Comparison of ENCODE assay signal across 8 mouse cellular contexts in the genomic region with DNA sequence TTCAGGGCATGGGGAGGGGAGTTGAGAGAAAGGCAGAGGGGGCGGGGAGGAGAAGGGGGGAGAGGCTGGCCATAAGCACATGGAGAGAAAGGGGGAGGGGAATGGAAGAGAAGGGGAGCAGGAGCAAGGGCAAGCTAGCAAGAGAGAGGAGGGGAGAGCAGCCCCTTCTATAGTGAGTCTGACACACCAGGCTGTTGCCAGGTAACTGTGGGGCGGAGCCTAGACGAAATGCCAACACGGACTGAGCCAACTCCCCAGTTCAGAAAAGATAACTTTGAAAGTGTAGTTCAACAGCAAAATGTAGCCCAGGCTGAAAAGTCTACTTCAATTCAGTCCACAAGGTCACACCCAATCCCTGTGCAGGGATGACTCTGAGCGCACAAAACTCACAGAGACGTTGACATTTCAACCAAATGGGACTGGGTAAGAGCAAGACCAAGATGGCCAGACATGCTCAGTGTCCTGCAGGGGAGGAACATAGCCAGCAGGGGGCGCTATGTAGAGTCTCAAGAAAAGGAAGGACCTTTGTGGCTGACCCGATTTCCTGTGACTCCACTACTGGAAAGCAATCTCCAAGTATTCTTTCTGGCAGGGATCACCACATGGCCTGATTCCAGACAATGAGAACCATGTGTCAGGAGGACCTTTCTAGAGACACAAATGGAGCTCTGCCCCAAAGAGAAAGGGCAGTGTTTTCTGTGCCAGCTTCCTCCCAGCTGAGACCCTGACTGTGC.
A peak's percentile ranks its signal among the peaks of the same experiment; 100 is the strongest.
DNase-seq lines count a peak whose midpoint lies in the region; TF ChIP-seq lines count a peak whose summit lies in the region.

No protein-coding gene starts in this region.

- TF ChIP-seq POLR2A in olfactory bulb, adult 2 months (IDR thresholded peaks at IDR 0.05; ENCODE audit: insufficient read depth, low read depth, low read length): no peak

- peaks cover under 1% of the 10 kb centered on the region; the same call in 1 of the 2 replicates for H3K4me1 ChIP-seq in olfactory bulb, adult 2 months (ENCODE audit: control insufficient read depth, insufficient read depth, low read length)

- WGBS in olfactory bulb, adult 2 months: 69% methylated on average over 8 of the region's 8 CpGs

- no peak overlapping the region for H3K4me3 ChIP-seq in olfactory bulb, adult 2 months (ENCODE audit: insufficient read depth, low read depth, low read length)

- H3K27ac ChIP-seq in olfactory bulb, adult 2 months (ENCODE audit: insufficient read depth, low read depth, low read length): no peak overlapping the region

- DNase-seq in adrenal gland, adult (ENCODE audit: inconsistent age in 2 of 2, low spot score in 1 of 2): peak; percentile 16 to 66
- no peak for DNase-seq in adrenal gland, adult 8-10 months
- peak; percentile 5 for DNase-seq in ovary, adult 18-20 months (ENCODE audit: low spot score)
- DNase-seq in ovary, postnatal 10 days (ENCODE audit: low spot score): no peak
- DNase-seq in gastrocnemius, adult 8-10 months (ENCODE audit: low spot score in 2 of 2): peak; percentile 4 to 20
- DNase-seq in right cerebral cortex, adult 2 months (ENCODE audit: low spot score in 2 of 2): no peak
- DNase-seq in urinary bladder, postnatal 14 days (ENCODE audit: low spot score): no peak

- TF ChIP-seq CTCF in olfactory bulb, adult 2 months (IDR thresholded peaks at IDR 0.05; ENCODE audit: insufficient read depth, low read depth, low read length): 0 out of 2 replicates have a peak, but pooled peaks have one; percentile 24

Comparison
In these comparisons a context has a peak if more than half of its experiments do, and no peak if none do; other contexts are left out.
1. DNase-seq: peak in adrenal gland, adult (2 of 2), ovary, adult 18-20 months (single experiment) and gastrocnemius, adult 8-10 months (2 of 2); none in adrenal gland, adult 8-10 months (single experiment), ovary, postnatal 10 days (single experiment), right cerebral cortex, adult 2 months (0 of 2) and urinary bladder, postnatal 14 days (single experiment).